Mouse (Mus musculus) heart, postnatal 0 days (tissue): ENCODE measurements around the gene Mrpl51.

Experiments
- CTCF ChIP-seq: IDR thresholded peaks from 2 replicates; pipeline ENCODE4 v1.5.1; 2016; ENCODE audit warnings: antibody characterized with exemption, control low read depth, low read depth
- EP300 ChIP-seq: IDR thresholded peaks from 2 replicates; pipeline ENCODE4 v1.6.1; 2016; ENCODE audit warnings: antibody characterized with exemption, low read depth

- TF ChIP-seq CTCF (no peak), EP300 (no peak)
These were observed 45.5 kb upstream of the Mrpl51 start for GRCm38 (mm10) chr6:125146148-125146547.
